Mouse (Mus musculus) neural tube, embryonic 13.5 days (tissue): ENCODE measurements around the gene Dkkl1. TPM values are rescaled to one million over a fixed set of nuclear protein-coding genes. Genes with fewer than 3 reads are reported as not detected.

Experiments used
- ATAC-seq: fragments of 200-750 bp; cut with Nextera tagmentation; 2 replicates; pipeline ENCODE4 v1.8.0; 2017; ENCODE audit warnings: low read depth, mild to moderate bottlenecking, moderate TSS enrichment, moderate library complexity
- H3K27ac ChIP-seq: fragments of 300-500 bp; sonication (generic); replicated peaks from 2 replicates; pipeline ENCODE4 v1.5.1; 2015; ENCODE audit warnings: moderate library complexity, mild to moderate bottlenecking, inconsistent platforms
- H3K27me3 ChIP-seq: fragments of 300-500 bp; sonication (generic); 2 replicates; pipeline ENCODE4 v1.6.1; 2015; ENCODE audit warnings: mild to moderate bottlenecking, inconsistent platforms
- H3K36me3 ChIP-seq: fragments of 300-500 bp; sonication (generic); 2 replicates; pipeline ENCODE4 v1.6.1; 2015; ENCODE audit warnings: mild to moderate bottlenecking, inconsistent platforms
- H3K4me1 ChIP-seq: fragments of 300-500 bp; sonication (generic); replicated peaks from 2 replicates; pipeline ENCODE4 v1.6.1; 2015; ENCODE audit warnings: inconsistent platforms
- H3K4me2 ChIP-seq: fragments of 300-500 bp; sonication (generic); 2 replicates; pipeline ENCODE4 v1.6.1; 2015; ENCODE audit warnings: inconsistent platforms, mild to moderate bottlenecking, moderate library complexity
- H3K4me3 ChIP-seq: fragments of 300-500 bp; sonication (generic); 2 replicates; pipeline ENCODE4 v1.5.1; 2015; ENCODE audit warnings: mild to moderate bottlenecking, inconsistent platforms
- H3K9ac ChIP-seq: fragments of 300-500 bp; sonication (generic); 2 replicates; pipeline ENCODE4 v1.6.1; 2015; ENCODE audit warnings: moderate library complexity, mild to moderate bottlenecking, inconsistent platforms
- H3K9me3 ChIP-seq: fragments of 300-500 bp; sonication (generic); 2 replicates; pipeline ENCODE4 v1.6.1; 2016; ENCODE audit warnings: inconsistent platforms
- WGBS: fragments of 180-500 bp; shearing (Covaris S2); methylation state at CpG from one replicate; pipeline ENCODE4 v1.1.7; 2015; 5-methylcytosine and 5-hydroxymethylcytosine counted together
- polyA plus RNA-seq: library from polyadenylated mRNA; unstranded; fragments of >200 nt; fragmentation: Nextera tagmentation; extraction: Ambion mirVana; gene quantifications from 2 replicates; pipeline ENCODE4 v1.2.1, GENCODE M21; 2015

Dkkl1 gene
- polyA plus RNA-seq, 1 experiment from 2014 or later, result 19.8 TPM

GRCm38 (mm10) chr7:45224826-45225225 lies 12.9 kb upstream of the Dkkl1 start:
- H3K27me3 ChIP-seq, result no peaks in the 10 kb centered on the region
- WGBS, result 95% methylated on average over 7 of the region's 7 CpGs
- H3K4me1 ChIP-seq, result 0 out of 2 replicates have a peak, but pooled peaks cover 6% of the 10 kb centered on the region
- peaks cover 64% of the 10 kb centered on the region for H3K36me3 ChIP-seq
- no peak for ATAC-seq
- no peak overlapping the region for H3K4me2 ChIP-seq
- H3K27ac ChIP-seq, result no peak overlapping the region
- no peaks in the 10 kb centered on the region for H3K9me3 ChIP-seq
- H3K4me3 ChIP-seq, result no peak overlapping the region
- H3K9ac ChIP-seq, result no peak overlapping the region

DNA sequence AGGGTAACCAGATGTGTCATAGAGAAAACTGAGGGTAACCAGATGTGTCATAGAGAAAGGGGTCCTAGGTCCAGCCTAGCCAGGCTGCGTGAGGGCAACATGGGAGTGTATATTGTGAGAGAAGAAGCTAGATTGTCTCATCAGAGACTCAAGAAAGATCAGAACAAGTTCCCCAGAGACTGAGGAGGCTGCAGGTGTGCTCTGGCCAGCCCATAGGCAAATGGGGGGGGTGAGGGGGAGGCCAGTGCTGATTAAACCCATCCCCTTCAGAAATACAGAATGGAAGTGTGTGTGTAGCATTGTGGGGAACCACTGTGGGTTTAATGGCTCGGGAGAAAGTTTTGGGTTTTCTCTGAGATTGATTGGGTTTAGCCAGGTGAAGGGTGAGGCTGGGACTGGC lies 9.7 kb upstream of the Dkkl1 start:
- WGBS, result 96% methylated on average over 2 of the region's 2 CpGs
- no peak for ATAC-seq
- Histone ChIP-seq H3K27me3 (no peaks in the 10 kb centered on the region), H3K4me3 (no peak overlapping the region), H3K27ac (no peak overlapping the region), H3K9ac (no peak overlapping the region), H3K36me3 (peaks cover 54% of the 10 kb centered on the region), H3K9me3 (no peaks in the 10 kb centered on the region), H3K4me2 (no peak overlapping the region), H3K4me1 (peaks cover 27% of the 10 kb centered on the region)

DNA sequence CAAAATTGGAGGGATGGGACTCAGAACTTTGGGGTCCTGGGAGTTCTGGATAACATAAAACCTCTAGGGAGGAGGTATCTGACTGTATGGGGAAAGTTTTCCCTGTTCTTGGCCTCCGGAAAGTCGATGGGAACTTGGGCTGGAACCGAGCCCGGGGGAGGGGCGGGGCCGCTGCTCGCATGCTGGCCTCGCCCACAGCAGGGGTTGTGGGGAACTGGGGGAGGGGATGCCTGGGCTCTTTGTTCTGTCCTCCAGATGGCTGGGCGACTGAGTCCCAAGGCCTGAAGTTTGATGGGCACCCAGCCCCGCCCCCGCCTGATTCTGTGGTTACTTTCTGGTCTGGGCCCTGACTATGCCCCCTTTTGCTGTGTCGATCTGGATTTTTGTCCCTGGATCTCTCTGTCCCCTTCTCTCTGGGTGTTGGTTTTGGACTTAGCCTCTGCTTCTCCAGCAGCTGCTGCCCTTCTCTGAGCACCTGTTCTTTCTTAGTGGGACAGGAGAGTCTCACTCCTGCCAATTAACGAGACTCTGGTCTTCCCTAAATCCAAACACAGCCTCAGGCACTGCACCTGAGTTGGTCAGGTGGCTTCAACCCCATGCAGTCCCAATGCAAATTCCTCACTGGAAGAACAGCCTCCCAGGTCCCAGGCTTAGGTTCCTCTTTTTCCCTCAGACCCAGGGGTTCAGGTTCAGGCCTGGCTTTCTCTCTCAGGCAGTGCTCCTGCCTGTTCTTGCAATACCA lies 4.7 kb upstream of the Dkkl1 start:
- Histone ChIP-seq H3K4me3 (peak overlapping the region; percentile 59), H3K4me1 (peaks cover 49% of the 10 kb centered on the region)
- under 1% methylated on average over 13 of the region's 13 CpGs for WGBS

GRCm38 (mm10) chr7:45215673-45216441 lies 3.9 kb upstream of the Dkkl1 start, which contains the start of gene Tead2:
Tead2 (plus strand) TSS chr7:45215753.
- H3K9ac ChIP-seq, result peak within 1 kb of the TSS; percentile 89
- H3K4me1 ChIP-seq, result peaks cover 51% of the 10 kb centered on the region
- ATAC-seq, result peak; percentile 70
- H3K9me3 ChIP-seq, result no peaks in the 10 kb centered on the region
- peak within 1 kb of the TSS; percentile 59 for H3K4me3 ChIP-seq
- H3K36me3 ChIP-seq, result peaks cover 25% of the 10 kb centered on the region
- 2% methylated on average over 55 of the region's 55 CpGs for WGBS
- H3K27ac ChIP-seq, result peak within 1 kb of the TSS; percentile 91
- H3K27me3 ChIP-seq, result peaks cover 20% of the 10 kb centered on the region
- peak within 1 kb of the TSS; percentile 74 for H3K4me2 ChIP-seq

More for the DNA sequence above, 4.7 kb upstream of the Dkkl1 start:
- ATAC-seq, result peak; percentile 80
- peak overlapping the region; percentile 91 for H3K27ac ChIP-seq
- peak overlapping the region; percentile 74 for H3K4me2 ChIP-seq
- H3K27me3 ChIP-seq, result peaks cover 13% of the 10 kb centered on the region
- peak overlapping the region; percentile 89 for H3K9ac ChIP-seq
- no peaks in the 10 kb centered on the region for H3K9me3 ChIP-seq
- H3K36me3 ChIP-seq, result peaks cover 26% of the 10 kb centered on the region

DNA sequence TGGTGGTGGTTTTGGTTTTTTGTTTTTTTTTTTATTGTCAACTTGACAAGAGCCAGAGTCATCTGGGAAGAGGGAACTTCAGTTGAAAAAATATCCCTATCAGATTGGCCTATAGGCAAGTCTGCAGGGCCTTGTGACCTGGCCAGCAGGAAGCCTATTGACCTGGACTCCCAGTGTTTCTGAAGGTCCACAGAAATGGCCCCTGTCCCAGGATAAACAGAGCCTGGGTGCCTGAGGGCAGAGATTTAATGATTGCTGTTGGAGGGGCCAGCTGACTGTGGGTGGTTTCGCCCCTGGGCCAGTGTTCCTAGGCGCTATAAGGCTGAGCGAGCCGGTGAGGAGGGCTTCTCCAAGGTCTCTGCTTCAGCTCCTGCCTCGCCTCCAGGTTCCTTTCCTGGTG lies 1.8 kb upstream of the Dkkl1 start:
- Histone ChIP-seq H3K27ac (no peak overlapping the region), H3K9ac (no peak overlapping the region), H3K4me2 (no peak overlapping the region), H3K4me3 (no peak overlapping the region), H3K4me1 (peaks cover 42% of the 10 kb centered on the region), H3K27me3 (peaks cover 39% of the 10 kb centered on the region), H3K36me3 (peaks cover 3% of the 10 kb centered on the region; the same call in 1 of the 2 replicates), H3K9me3 (no peaks in the 10 kb centered on the region)
- 55% methylated on average over 5 of the region's 5 CpGs for WGBS
- ATAC-seq, result no peak

DNA sequence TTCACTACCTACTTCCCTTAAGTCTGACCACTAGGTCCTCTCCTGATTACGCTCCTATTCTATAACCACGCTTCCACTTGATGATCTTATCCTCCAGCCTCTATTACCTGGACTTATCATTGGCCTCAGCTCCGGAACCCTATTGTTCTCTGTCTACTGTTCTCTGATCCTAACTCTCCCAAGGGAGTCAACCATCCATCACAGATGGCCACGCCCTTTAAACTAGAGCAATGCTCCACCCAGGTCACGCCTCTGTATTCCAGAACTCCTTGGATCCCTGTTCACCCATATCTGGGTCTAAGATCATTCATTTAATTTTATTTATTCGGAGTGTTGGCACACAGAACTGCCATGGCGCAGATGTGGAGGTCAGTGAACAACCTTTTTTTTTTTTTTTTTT lies 409 bp upstream of the Dkkl1 start:
- H3K36me3 ChIP-seq, result no peaks in the 10 kb centered on the region
- H3K4me3 ChIP-seq, result no peak overlapping the region
- ATAC-seq, result no peak
- H3K9me3 ChIP-seq, result no peaks in the 10 kb centered on the region
- H3K27me3 ChIP-seq, result peaks cover 39% of the 10 kb centered on the region
- peaks cover 31% of the 10 kb centered on the region for H3K4me1 ChIP-seq
- H3K27ac ChIP-seq, result no peak overlapping the region
- peak overlapping the region; percentile 31; the same call in 1 of the 2 replicates for H3K4me2 ChIP-seq
- 72% methylated on average over 7 of the region's 7 CpGs for WGBS
- H3K9ac ChIP-seq, result no peak overlapping the region

DNA sequence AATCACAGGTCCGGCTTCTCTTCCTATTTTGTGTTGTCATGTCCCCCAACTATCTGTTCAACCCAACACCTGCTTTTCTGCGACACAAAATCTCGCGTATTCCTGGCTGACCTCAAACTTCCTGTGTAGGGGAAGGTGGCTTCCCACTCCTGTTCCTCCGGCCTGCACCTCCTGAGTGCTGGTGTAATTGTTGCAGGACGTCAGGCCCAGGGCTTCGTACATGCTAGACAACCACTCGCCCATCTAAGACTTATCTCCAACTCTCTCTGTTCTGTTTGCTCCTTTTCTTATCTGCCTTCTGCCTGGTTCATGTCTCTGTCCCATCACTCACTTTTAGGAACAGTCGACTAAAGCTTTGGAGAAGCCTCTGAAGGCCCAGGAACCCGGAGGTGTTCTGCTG lies 877 bp downstream of the Dkkl1 start:
- Histone ChIP-seq H3K36me3 (no peaks in the 10 kb centered on the region), H3K4me1 (peaks cover 18% of the 10 kb centered on the region), H3K9ac (no peak overlapping the region), H3K4me3 (peak overlapping the region; percentile 4; the same call in 1 of the 2 replicates), H3K27me3 (peaks cover 39% of the 10 kb centered on the region), H3K4me2 (peak overlapping the region; percentile 31; the same call in 1 of the 2 replicates), H3K9me3 (no peaks in the 10 kb centered on the region), H3K27ac (no peak overlapping the region)
- ATAC-seq, result no peak
- 77% methylated on average over 10 of the region's 10 CpGs for WGBS

- WGBS, result 76% methylated on average over 6 of the region's 6 CpGs
- H3K27me3 ChIP-seq, result peaks cover 46% of the 10 kb centered on the region
- no peak overlapping the region for H3K27ac ChIP-seq
Measured at GRCm38 (mm10) chr7:45208260-45208659, 3.7 kb downstream of the Dkkl1 start.

GRCm38 (mm10) chr7:45204380-45205143 lies 7.4 kb downstream of the Dkkl1 start, which contains the start of gene Ccdc155:
Ccdc155 (minus strand) TSS chr7:45204892.
- Histone ChIP-seq H3K4me1 (peaks cover 5% of the 10 kb centered on the region; the same call in 1 of the 2 replicates), H3K36me3 (no peaks in the 10 kb centered on the region), H3K4me3 (peak within 1 kb of the TSS; percentile 46), H3K4me2 (peak within 1 kb of the TSS; percentile 60), H3K9me3 (no peaks in the 10 kb centered on the region), H3K27me3 (peaks cover 19% of the 10 kb centered on the region), H3K9ac (peak within 1 kb of the TSS; percentile 65), H3K27ac (peak within 1 kb of the TSS; percentile 81)
- 10% methylated on average over 42 of the region's 44 CpGs for WGBS
- peak; percentile 98 for ATAC-seq

More at GRCm38 (mm10) chr7:45208260-45208659, 3.7 kb downstream of the Dkkl1 start:
- ATAC-seq, result no peak
- no peaks in the 10 kb centered on the region for H3K9me3 ChIP-seq
- no peak overlapping the region for H3K4me3 ChIP-seq
- no peaks in the 10 kb centered on the region for H3K36me3 ChIP-seq
- peaks cover 15% of the 10 kb centered on the region for H3K4me1 ChIP-seq
- no peak overlapping the region for H3K9ac ChIP-seq
- no peak overlapping the region for H3K4me2 ChIP-seq

- no peaks in the 10 kb centered on the region for H3K36me3 ChIP-seq
- H3K4me1 ChIP-seq, result peaks cover 11% of the 10 kb centered on the region; the same call in 1 of the 2 replicates
- no peak for ATAC-seq
- H3K4me3 ChIP-seq, result no peak overlapping the region
- H3K4me2 ChIP-seq, result no peak overlapping the region
- H3K27me3 ChIP-seq, result peaks cover 14% of the 10 kb centered on the region
- 69% methylated on average over 10 of the region's 10 CpGs for WGBS
- 0 out of 2 replicates have a peak overlapping the region, but pooled peaks have one; percentile 22 for H3K9ac ChIP-seq
- H3K9me3 ChIP-seq, result no peaks in the 10 kb centered on the region
- H3K27ac ChIP-seq, result no peak overlapping the region
Measured at GRCm38 (mm10) chr7:45202654-45203053, 9.3 kb downstream of the Dkkl1 start.

GRCm38 (mm10) chr7:45198961-45199360 lies 13.0 kb downstream of the Dkkl1 start:
- no peak overlapping the region for H3K9ac ChIP-seq
- H3K27me3 ChIP-seq, result peaks cover 17% of the 10 kb centered on the region
- no peak overlapping the region for H3K4me3 ChIP-seq
- no peak overlapping the region for H3K27ac ChIP-seq
- peaks cover 6% of the 10 kb centered on the region; the same call in 1 of the 2 replicates for H3K4me1 ChIP-seq
- 85% methylated on average over 11 of the region's 11 CpGs for WGBS
- no peak overlapping the region for H3K4me2 ChIP-seq
- no peaks in the 10 kb centered on the region for H3K9me3 ChIP-seq
- no peak for ATAC-seq
- no peaks in the 10 kb centered on the region for H3K36me3 ChIP-seq
